Mouse (Mus musculus): Measurements from ENCODE around the gene Hist1h4k.
"Not testable (repeated sequence)": the region's sequence is repeated elsewhere in the genome, so short reads cannot be mapped to it uniquely, and the experiment has no call there.

Gene Hist1h4k

GRCm38 (mm10) chr13:21750159-21751017 lies at the start of gene Hist1h4k:
TSS of gene Hist1h4k (minus strand) at chr13:21750505.
- not testable (repeated sequence) for DNase-seq (ENCODE audit: low read depth, low spot score)

GRCm38 (mm10) chr13:21797163-21797562 lies 46.9 kb upstream of the Hist1h4k start:
- not testable (repeated sequence) for DNase-seq (ENCODE audit: low read depth, low spot score)

- no peak for DNase-seq (ENCODE audit: low read depth, low spot score)
Observed at GRCm38 (mm10) chr13:21795584-21795983, 45.3 kb upstream of the Hist1h4k start.

- no peak for DNase-seq (ENCODE audit: low read depth, low spot score)
Observed at GRCm38 (mm10) chr13:21790601-21791283, 40.4 kb upstream of the Hist1h4k start.

GRCm38 (mm10) chr13:21789925-21790324 lies 39.6 kb upstream of the Hist1h4k start:
- no peak for DNase-seq (ENCODE audit: low read depth, low spot score)

GRCm38 (mm10) chr13:21787760-21788593 lies 37.7 kb upstream of the Hist1h4k start:
- DNase-seq (ENCODE audit: low read depth, low spot score) = no peak

- peak; percentile 87 for DNase-seq (ENCODE audit: low read depth, low spot score)
Observed at GRCm38 (mm10) chr13:21786899-21787629, 36.8 kb upstream of the Hist1h4k start, which contains the start of the genes Hist1h2an and Hist1h2bp. TSS of gene Hist1h2an (minus strand) at chr13:21787218. TSS of gene Hist1h2bp (plus strand) at chr13:21787461.

GRCm38 (mm10) chr13:21786189-21786898 lies 36.0 kb upstream of the Hist1h4k start:
- no peak for DNase-seq (ENCODE audit: low read depth, low spot score)

- no peak for DNase-seq (ENCODE audit: low read depth, low spot score)
Observed at GRCm38 (mm10) chr13:21784311-21784710, 34.0 kb upstream of the Hist1h4k start.

GRCm38 (mm10) chr13:21783734-21784161 lies 33.4 kb upstream of the Hist1h4k start:
- DNase-seq (ENCODE audit: low read depth, low spot score) = no peak

GRCm38 (mm10) chr13:21783255-21783617 lies 32.9 kb upstream of the Hist1h4k start, which contains the start of gene Hist1h3i:
TSS of gene Hist1h3i (minus strand) at chr13:21783370.
- DNase-seq (ENCODE audit: low read depth, low spot score) = peak; percentile 54

GRCm38 (mm10) chr13:21782361-21783254 lies 32.3 kb upstream of the Hist1h4k start:
- DNase-seq (ENCODE audit: low read depth, low spot score) = not testable (repeated sequence)

GRCm38 (mm10) chr13:21781639-21782038 lies 31.3 kb upstream of the Hist1h4k start:
- no peak for DNase-seq (ENCODE audit: low read depth, low spot score)

GRCm38 (mm10) chr13:21781021-21781555 lies 30.8 kb upstream of the Hist1h4k start:
- no peak for DNase-seq (ENCODE audit: low read depth, low spot score)

- no peak for DNase-seq (ENCODE audit: low read depth, low spot score)
Observed at GRCm38 (mm10) chr13:21779767-21780731, 29.7 kb upstream of the Hist1h4k start, which contains the start of gene Hist1h1b. TSS of gene Hist1h1b (minus strand) at chr13:21780625.

- no peak for DNase-seq (ENCODE audit: low read depth, low spot score)
Observed at GRCm38 (mm10) chr13:21778814-21779766, 28.8 kb upstream of the Hist1h4k start.

Measured in retina, adult 2 months (tissue).